Mouse (Mus musculus) megakaryocyte-erythroid progenitor cell, adult 5 weeks (primary cell): ENCODE data around the gene Defb28. TPM values are rescaled to one million over a fixed set of nuclear protein-coding genes. Genes with fewer than 3 reads are reported as not detected.

Source experiments
- polyA plus RNA-seq: library from polyadenylated mRNA; stranded (reverse); fragments of >175 nt; gene quantifications from 2 replicates; pipeline ENCODE4 v1.2.3, GENCODE M21; 2012

The Defb28 gene
- polyA plus RNA-seq: not detected in 2 replicates

DNA sequence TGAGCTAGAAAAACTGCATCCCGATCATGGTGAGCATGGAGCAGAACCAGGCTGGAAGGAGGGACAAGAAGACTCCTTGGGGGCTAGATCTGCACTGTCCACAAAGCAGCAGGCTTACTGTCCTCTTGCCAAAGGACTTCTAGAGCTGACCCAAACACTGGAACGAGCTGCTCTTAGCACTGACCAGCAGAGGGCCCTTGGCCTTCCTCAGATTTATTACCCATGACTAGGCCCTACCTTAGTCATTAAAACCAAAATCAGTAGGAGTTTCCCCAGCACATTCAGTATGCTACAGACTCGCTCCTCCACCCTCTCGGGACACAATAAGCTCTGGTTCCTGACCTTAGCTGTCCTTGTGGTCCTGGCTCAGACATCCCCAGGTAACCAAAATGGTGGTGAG lies at the start of gene Defb28:
Gene Defb28 (plus strand): TSS at position 275 of the 400 bp plus-strand sequence.

DNA sequence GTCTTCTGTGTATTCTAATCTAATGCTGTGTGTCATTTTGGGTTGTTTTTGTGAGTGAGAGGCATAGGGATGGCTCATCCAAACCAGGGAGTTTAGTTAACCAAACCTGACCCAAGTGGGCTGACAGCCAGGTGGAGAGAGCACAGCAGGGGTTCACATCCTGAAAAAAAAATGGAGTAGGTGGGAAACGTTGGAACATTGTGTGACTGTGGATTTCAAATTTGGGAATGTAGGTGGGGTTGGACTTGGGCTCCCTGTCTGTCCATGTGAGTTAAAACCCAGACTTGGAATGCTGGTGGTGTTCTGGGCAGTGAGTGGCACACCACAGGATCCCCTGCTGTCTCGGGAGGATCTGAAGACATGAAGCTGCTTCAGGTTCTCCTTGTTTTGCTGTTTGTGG lies 41.3 kb upstream of the Defb28 start, which contains the start of gene Defb20:
Gene Defb20 (plus strand): TSS at position 301 of the 400 bp plus-strand sequence.

DNA sequence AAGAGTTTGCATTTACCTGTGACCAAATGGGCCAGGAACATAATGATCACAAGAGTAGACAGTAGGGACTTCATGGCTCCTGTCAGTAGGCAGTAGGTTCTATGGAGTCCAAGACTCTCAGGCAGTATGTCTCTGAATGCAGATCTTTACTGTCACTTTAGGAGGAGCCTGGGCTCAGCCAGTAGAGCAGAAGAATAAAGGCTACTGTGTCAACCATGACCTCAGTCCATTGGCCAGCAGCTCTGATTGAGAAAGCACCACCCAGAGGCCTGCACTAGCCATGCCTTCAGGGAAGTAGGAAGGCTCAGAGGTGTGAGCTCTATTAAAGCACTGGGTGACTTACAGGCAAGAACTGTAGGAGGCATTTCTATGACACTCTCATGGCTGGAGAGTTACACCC lies 28.0 kb upstream of the Defb28 start, which contains the start of gene Defb22:
Gene Defb22 (minus strand): TSS at position 101 of the 400 bp plus-strand sequence.

DNA sequence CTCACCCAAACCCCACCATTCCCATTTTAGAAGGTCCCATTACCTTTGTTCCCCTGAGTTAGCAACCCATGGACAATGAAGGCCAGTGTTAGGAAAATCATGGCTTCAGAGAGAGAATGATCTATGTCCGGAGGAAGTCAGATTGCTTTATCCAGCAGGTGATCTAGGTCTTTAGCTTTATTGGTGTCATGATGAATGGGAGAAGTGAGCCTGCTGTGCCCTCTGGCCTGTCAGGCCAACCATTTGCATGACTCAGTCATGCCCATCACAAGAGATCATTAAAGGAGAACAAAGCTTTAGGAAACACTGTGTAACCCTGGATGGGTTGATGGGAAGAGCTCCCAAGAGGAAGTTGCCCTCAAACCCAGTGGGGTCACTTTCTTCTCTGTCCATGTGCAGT lies 6.5 kb upstream of the Defb28 start, which contains the start of gene Defb26:
Gene Defb26 (minus strand): TSS at position 101 of the 400 bp plus-strand sequence.

DNA sequence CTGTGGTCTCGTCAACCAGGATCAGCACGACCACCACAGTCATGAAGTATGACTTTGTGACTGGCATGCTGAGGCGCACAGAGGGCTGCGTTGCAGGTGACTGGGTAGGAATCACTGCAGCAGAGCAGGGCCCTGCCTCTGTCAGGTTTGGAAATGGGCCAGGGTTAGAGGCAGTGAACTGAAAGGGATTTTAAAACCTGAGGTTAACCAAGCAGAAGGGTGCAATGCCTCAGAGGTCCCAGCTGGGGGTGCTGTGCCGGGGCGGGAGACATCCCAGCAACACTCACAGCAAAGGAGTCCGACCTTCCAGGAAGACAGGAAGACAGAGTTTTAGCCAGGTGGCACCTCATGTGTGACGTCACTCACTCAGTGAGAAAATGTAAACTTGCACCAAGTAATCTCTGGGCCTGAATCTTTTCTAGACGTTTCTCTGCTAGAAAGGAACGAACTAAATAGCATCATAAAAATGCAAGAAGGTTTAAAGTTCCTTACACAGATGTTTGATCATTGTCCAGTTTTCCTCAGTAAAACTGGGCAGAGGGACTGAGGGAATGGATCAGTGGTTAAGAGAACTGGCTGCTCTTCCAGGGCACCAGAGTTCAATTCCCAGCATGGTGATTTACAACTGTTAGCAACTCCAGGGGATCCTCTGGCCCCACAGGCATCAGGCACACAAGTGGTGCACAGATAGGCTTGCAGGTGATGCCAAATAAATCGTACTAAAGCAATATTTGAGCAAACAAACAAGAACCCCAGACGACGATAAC lies 22.1 kb downstream of the Defb28 start, which contains the start of gene Defb29:
Gene Defb29 (minus strand): TSS at position 155 of the 767 bp plus-strand sequence.

DNA sequence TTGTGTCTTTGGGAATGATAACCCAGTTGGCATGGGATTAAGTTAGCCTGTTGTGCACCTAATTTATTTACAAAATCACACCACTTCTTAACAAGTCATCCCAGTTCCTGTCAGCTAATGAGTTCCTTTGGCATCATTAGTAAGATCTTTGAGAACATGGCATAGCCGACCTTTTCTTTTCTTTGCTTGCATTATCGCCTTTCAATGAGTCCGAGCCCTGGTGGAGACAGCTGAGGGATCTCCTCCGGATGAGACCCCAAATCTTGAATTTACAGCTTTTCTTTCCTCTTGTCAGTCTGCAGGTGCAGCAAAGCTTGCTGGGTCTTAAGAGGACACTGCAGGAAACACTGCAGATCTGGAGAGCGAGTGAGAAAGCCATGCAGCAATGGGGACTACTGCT lies 51.0 kb downstream of the Defb28 start, which contains the start of gene Gm17416:
Gene Gm17416 (plus strand): TSS at position 301 of the 400 bp plus-strand sequence.

Other genes starting within 250 kb of the Defb28 start
- 10.6 and 17.0 TPM in 2 replicates for gene Tbc1d20, start 224.4 kb upstream of the Defb28 start, polyA plus RNA-seq
- 217 and 239 TPM in 2 replicates for gene Rbck1, start 185.6 kb upstream of the Defb28 start, polyA plus RNA-seq
- gene Trib3, start 174.2 kb upstream of the Defb28 start, polyA plus RNA-seq: 1.9 and 4.1 TPM in 2 replicates
- gene Nrsn2, start 141.6 kb upstream of the Defb28 start, polyA plus RNA-seq: not detected in 2 replicates
- gene Sox12, start 120.2 kb upstream of the Defb28 start, polyA plus RNA-seq: 40.4 and 58.1 TPM in 2 replicates
- gene Zcchc3, start 103.2 kb upstream of the Defb28 start, polyA plus RNA-seq: 3.9 and 4.9 TPM in 2 replicates
- not detected in 2 replicates for gene 6820408C15Rik, start 102.7 kb upstream of the Defb28 start, polyA plus RNA-seq
- not detected in 2 replicates for gene Defb23, start 53.6 kb upstream of the Defb28 start, polyA plus RNA-seq
- not detected in 2 replicates for gene Defb20, start 41.2 kb upstream of the Defb28 start, polyA plus RNA-seq
- gene Defb22, start 28.1 kb upstream of the Defb28 start, polyA plus RNA-seq: not detected in 2 replicates
- not detected in 2 replicates for gene Defb26, start 6.6 kb upstream of the Defb28 start, polyA plus RNA-seq
- gene Defb29, start 21.8 kb downstream of the Defb28 start, polyA plus RNA-seq: not detected in 2 replicates
- not detected in 2 replicates for gene Gm17416, start 51.1 kb downstream of the Defb28 start, polyA plus RNA-seq
- not detected in 2 replicates for gene Defb21, start 54.5 kb downstream of the Defb28 start, polyA plus RNA-seq
- gene Defb19, start 62.1 kb downstream of the Defb28 start, polyA plus RNA-seq: not detected in 2 replicates
- gene Defb45, start 81.1 kb downstream of the Defb28 start, polyA plus RNA-seq: not detected in 2 replicates
- gene Defb36, start 86.1 kb downstream of the Defb28 start, polyA plus RNA-seq: not detected in 2 replicates
- gene Defb25, start 104.8 kb downstream of the Defb28 start, polyA plus RNA-seq: not detected in 2 replicates
- gene Rem1, start 108.7 kb downstream of the Defb28 start, polyA plus RNA-seq: 0.46 TPM in 1 of 2 replicates, not detected in the other
- 184 and 222 TPM in 2 replicates for gene H13, start 151.2 kb downstream of the Defb28 start, polyA plus RNA-seq
- 0.87 and 1.5 TPM in 2 replicates for gene Mcts2, start 168.8 kb downstream of the Defb28 start, polyA plus RNA-seq
- gene Id1, start 218.0 kb downstream of the Defb28 start, polyA plus RNA-seq: 20.1 and 27.2 TPM in 2 replicates
- gene Cox4i2, start 235.9 kb downstream of the Defb28 start, polyA plus RNA-seq: 1.9 and 3.6 TPM in 2 replicates